Mouse (Mus musculus): Measurements from ENCODE around the gene Yaf2. TPM values are rescaled to one million over a fixed set of nuclear protein-coding genes. Genes with fewer than 3 reads are reported as not detected.
"Not testable (repeated sequence)": the region's sequence is repeated elsewhere in the genome, so short reads cannot be mapped to it uniquely, and the experiment has no call there.

Yaf2 gene
- polyA plus RNA-seq, 1 experiment: 36.4 TPM

GRCm38 (mm10) chr15:93340630-93341379 lies 4.1 kb upstream of the Yaf2 start:
- H3K4me3 ChIP-seq (ENCODE audit: insufficient read depth, low read length): no peak overlapping the region
- no peaks in the 10 kb centered on the region for H3K4me1 ChIP-seq (ENCODE audit: control insufficient read depth, insufficient read depth, low read length)
- TF ChIP-seq CTCF (IDR thresholded peaks at IDR 0.05; ENCODE audit: borderline replicate concordance, insufficient read depth, low read length) (no peak), POLR2A (IDR thresholded peaks at IDR 0.05; ENCODE audit: low read depth, low read length) (no peak)
- H3K27ac ChIP-seq (ENCODE audit: insufficient read depth, low read length): no peak overlapping the region

GRCm38 (mm10) chr15:93336658-93336924 lies 144 bp downstream of the Yaf2 start:
- no peak for TF ChIP-seq POLR2A (IDR thresholded peaks at IDR 0.05; ENCODE audit: low read depth, low read length)
- TF ChIP-seq CTCF (IDR thresholded peaks at IDR 0.05; ENCODE audit: borderline replicate concordance, insufficient read depth, low read length): no peak
- H3K27ac ChIP-seq (ENCODE audit: insufficient read depth, low read length): peak overlapping the region; percentile 72; the same call in 1 of the 2 replicates
- H3K4me3 ChIP-seq (ENCODE audit: insufficient read depth, low read length): peak overlapping the region; percentile 27; the same call in 1 of the 2 replicates
- H3K4me1 ChIP-seq (ENCODE audit: control insufficient read depth, insufficient read depth, low read length): no peaks in the 10 kb centered on the region; the same call in 1 of the 2 replicates

GRCm38 (mm10) chr15:93335821-93336657 lies 696 bp downstream of the Yaf2 start:
- TF ChIP-seq CTCF (IDR thresholded peaks at IDR 0.05; ENCODE audit: borderline replicate concordance, insufficient read depth, low read length): no peak
- peak; percentile 23; the same call in 1 of the 2 replicates for TF ChIP-seq POLR2A (IDR thresholded peaks at IDR 0.05; ENCODE audit: low read depth, low read length)
- H3K27ac ChIP-seq (ENCODE audit: insufficient read depth, low read length): peak overlapping the region; percentile 76
- peak overlapping the region; percentile 55 for H3K4me3 ChIP-seq (ENCODE audit: insufficient read depth, low read length)
- no peaks in the 10 kb centered on the region; the same call in 1 of the 2 replicates for H3K4me1 ChIP-seq (ENCODE audit: control insufficient read depth, insufficient read depth, low read length)

DNA sequence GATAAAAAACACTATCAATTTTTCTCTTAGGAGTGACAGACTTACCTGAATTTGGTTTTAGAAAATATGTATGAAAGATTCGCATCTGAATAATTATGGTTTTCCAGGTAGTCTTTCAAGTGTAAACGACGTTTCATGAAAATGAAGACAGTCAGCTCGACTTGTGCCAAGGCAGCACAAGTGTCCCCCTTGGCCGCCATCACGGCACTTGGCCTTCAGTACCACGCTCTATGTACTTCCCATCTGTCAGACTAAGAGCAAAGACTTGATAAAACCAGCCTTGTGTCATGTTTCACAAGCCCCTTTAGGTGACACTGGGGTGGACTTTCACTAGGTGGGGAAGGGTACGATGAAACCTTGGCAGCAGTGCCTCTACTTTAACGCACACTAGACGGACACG lies 5.5 kb downstream of the Yaf2 start:
- no peaks in the 10 kb centered on the region; the same call in none of the 2 replicates for H3K4me1 ChIP-seq (ENCODE audit: control insufficient read depth, insufficient read depth, low read length)
- no peak for TF ChIP-seq CTCF (IDR thresholded peaks at IDR 0.05; ENCODE audit: borderline replicate concordance, insufficient read depth, low read length)
- no peak for TF ChIP-seq POLR2A (IDR thresholded peaks at IDR 0.05; ENCODE audit: low read depth, low read length)
- no peak overlapping the region for H3K4me3 ChIP-seq (ENCODE audit: insufficient read depth, low read length)
- no peak overlapping the region for H3K27ac ChIP-seq (ENCODE audit: insufficient read depth, low read length)

GRCm38 (mm10) chr15:93327235-93327634 lies 9.5 kb downstream of the Yaf2 start:
- TF ChIP-seq POLR2A (IDR thresholded peaks at IDR 0.05; ENCODE audit: low read depth, low read length) (no peak), CTCF (IDR thresholded peaks at IDR 0.05; ENCODE audit: borderline replicate concordance, insufficient read depth, low read length) (no peak)
- Histone ChIP-seq H3K4me3 (ENCODE audit: insufficient read depth, low read length) (no peak overlapping the region), H3K27ac (ENCODE audit: insufficient read depth, low read length) (no peak overlapping the region), H3K4me1 (ENCODE audit: control insufficient read depth, insufficient read depth, low read length) (peaks cover 6% of the 10 kb centered on the region; the same call in 1 of the 2 replicates)

DNA sequence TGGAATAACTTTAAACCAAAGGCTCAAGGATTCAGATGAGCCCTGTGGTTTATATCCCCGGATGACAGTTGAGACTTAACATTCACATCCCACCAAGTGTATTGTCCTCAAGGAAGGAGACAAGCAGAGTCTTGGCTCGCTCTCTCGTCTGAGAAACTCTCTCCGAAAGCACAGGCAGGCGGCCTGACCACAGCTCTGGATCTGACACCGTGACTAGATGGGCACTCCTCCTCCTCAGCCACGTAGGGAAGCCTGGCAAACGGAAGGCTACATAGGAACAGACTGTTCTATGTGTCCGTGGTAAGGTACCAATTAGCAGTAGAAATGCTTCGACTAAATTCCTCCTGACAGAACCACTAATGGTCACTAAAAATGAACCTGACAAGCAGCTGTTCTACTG lies 10.1 kb downstream of the Yaf2 start:
- no peak overlapping the region for H3K27ac ChIP-seq (ENCODE audit: insufficient read depth, low read length)
- no peak overlapping the region for H3K4me3 ChIP-seq (ENCODE audit: insufficient read depth, low read length)
- no peak for TF ChIP-seq POLR2A (IDR thresholded peaks at IDR 0.05; ENCODE audit: low read depth, low read length)
- H3K4me1 ChIP-seq (ENCODE audit: control insufficient read depth, insufficient read depth, low read length): peaks cover 6% of the 10 kb centered on the region; the same call in 1 of the 2 replicates

DNA sequence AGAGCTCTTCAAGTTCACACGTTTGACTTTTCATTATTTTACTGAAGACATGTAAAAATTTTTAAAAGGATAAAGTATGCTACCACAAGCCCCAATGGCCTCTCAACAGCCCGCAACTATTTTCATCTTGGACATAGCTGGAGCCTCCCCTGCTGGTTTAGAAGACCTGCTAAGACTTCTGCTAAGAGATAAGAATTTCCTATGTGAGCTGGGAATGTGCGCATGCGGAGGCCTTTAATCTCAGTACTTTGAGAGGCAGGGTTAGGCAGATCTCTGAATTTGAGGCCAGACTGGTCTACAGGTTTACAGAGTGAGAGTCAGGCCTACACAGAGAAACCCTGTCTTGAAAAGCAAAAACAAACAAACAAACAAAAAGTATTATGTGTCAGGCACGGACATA lies 11.4 kb downstream of the Yaf2 start:
- peaks cover 6% of the 10 kb centered on the region; the same call in 1 of the 2 replicates for H3K4me1 ChIP-seq (ENCODE audit: control insufficient read depth, insufficient read depth, low read length)
- H3K4me3 ChIP-seq (ENCODE audit: insufficient read depth, low read length): no peak overlapping the region
- TF ChIP-seq CTCF (IDR thresholded peaks at IDR 0.05; ENCODE audit: borderline replicate concordance, insufficient read depth, low read length) (no peak), POLR2A (IDR thresholded peaks at IDR 0.05; ENCODE audit: low read depth, low read length) (no peak)
- no peak overlapping the region for H3K27ac ChIP-seq (ENCODE audit: insufficient read depth, low read length)

- no peak overlapping the region for H3K27ac ChIP-seq (ENCODE audit: insufficient read depth, low read length)
- TF ChIP-seq CTCF (IDR thresholded peaks at IDR 0.05; ENCODE audit: borderline replicate concordance, insufficient read depth, low read length): no peak
- TF ChIP-seq POLR2A (IDR thresholded peaks at IDR 0.05; ENCODE audit: low read depth, low read length): no peak
- H3K4me1 ChIP-seq (ENCODE audit: control insufficient read depth, insufficient read depth, low read length): no peaks in the 10 kb centered on the region
- H3K4me3 ChIP-seq (ENCODE audit: insufficient read depth, low read length): no peak overlapping the region
Measured at GRCm38 (mm10) chr15:93318781-93319180, 18.0 kb downstream of the Yaf2 start.

DNA sequence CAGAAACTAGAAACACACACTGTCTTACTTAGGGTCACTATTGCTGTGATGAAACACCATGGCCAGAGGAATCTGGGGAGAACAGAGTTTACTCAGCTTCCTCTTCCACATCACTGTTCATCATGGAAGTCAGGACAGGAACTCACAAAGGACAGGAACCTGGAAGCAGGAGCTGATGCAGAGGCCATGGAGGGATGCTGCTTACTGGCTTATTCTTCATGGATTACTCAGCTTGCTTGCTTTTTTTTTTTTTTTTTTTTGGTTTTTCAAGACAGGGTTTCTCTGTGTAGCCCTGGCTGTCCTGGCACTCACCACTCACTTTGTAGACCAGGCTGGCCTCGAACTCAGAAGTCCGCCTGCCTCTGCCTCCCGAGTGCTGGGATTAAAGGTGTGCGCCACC lies 26.4 kb downstream of the Yaf2 start:
- H3K27ac ChIP-seq (ENCODE audit: insufficient read depth, low read length); H3K4me1 ChIP-seq (ENCODE audit: control insufficient read depth, insufficient read depth, low read length); H3K4me3 ChIP-seq (ENCODE audit: insufficient read depth, low read length): not testable (repeated sequence)

DNA sequence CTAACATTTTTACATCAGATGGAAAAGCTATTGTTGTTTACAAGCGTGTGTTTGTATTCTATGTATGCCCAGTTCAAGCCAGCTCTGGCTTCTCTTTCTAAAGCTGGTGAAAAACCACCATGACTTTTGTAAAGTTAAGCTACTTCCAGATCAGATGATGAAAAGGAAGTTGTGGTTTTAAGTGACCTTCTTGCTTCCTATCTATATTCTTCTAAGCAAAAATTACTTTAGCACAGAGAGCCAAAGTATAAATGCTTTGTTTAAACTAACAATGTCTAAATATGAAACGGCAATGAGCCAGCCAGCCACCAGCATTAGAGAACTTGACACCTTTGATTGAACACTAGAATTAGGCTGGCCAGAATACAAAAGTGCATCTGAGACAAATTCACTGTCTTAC lies 38.5 kb downstream of the Yaf2 start:
- Histone ChIP-seq H3K27ac (ENCODE audit: insufficient read depth, low read length) (no peak overlapping the region), H3K4me1 (ENCODE audit: control insufficient read depth, insufficient read depth, low read length) (no peaks in the 10 kb centered on the region), H3K4me3 (ENCODE audit: insufficient read depth, low read length) (no peak overlapping the region)
- TF ChIP-seq CTCF (IDR thresholded peaks at IDR 0.05; ENCODE audit: borderline replicate concordance, insufficient read depth, low read length) (no peak), POLR2A (IDR thresholded peaks at IDR 0.05; ENCODE audit: low read depth, low read length) (no peak)

Data from embryonic fibroblast, embryonic 13.5 days (primary cell).